Mouse (Mus musculus) intestine, postnatal 0 days (tissue): Measurements from ENCODE around the gene Krtap12-1. TPM values are rescaled to one million over a fixed set of nuclear protein-coding genes. Genes with fewer than 3 reads are reported as not detected.

Experiments
- ATAC-seq: fragments of 200-750 bp; cut with Nextera tagmentation; 2 replicates; pipeline ENCODE4 v1.8.0; 2017; ENCODE audit warnings: mild to moderate bottlenecking, moderate TSS enrichment, moderate library complexity
- H3K27ac ChIP-seq: fragments of 300-500 bp; sonication (generic); 2 replicates; pipeline ENCODE4 v1.5.1; 2014; ENCODE audit warnings: mild to moderate bottlenecking, low read depth, low read length, moderate library complexity
- H3K27me3 ChIP-seq: fragments of 300-500 bp; sonication (generic); replicated peaks from 2 replicates; pipeline ENCODE4 v1.6.1; 2014; ENCODE audit warnings: low read length, mixed read lengths; ENCODE audit not compliant: control insufficient read depth, insufficient read depth
- H3K36me3 ChIP-seq: fragments of 300-500 bp; sonication (generic); 2 replicates; pipeline ENCODE4 v1.6.1; 2014; ENCODE audit warnings: mild to moderate bottlenecking, moderate library complexity; ENCODE audit not compliant: control insufficient read depth, insufficient read depth
- H3K4me1 ChIP-seq: fragments of 300-500 bp; sonication (generic); replicated peaks from 2 replicates; pipeline ENCODE4 v1.6.1; 2014; ENCODE audit warnings: antibody characterized with exemption, low read length, mixed read lengths; ENCODE audit not compliant: control insufficient read depth, insufficient read depth
- H3K4me2 ChIP-seq: fragments of 300-500 bp; sonication (generic); replicated peaks from 2 replicates; pipeline ENCODE4 v1.6.1; 2014; ENCODE audit warnings: low read depth, mild to moderate bottlenecking, moderate library complexity
- H3K4me3 ChIP-seq: fragments of 300-500 bp; sonication (generic); 2 replicates; pipeline ENCODE4 v1.5.1; 2014; ENCODE audit warnings: low read depth, low read length
- H3K9ac ChIP-seq: fragments of 300-500 bp; sonication (generic); 2 replicates; pipeline ENCODE4 v1.6.1; 2014; ENCODE audit warnings: mild to moderate bottlenecking, low read depth, low read length
- H3K9me3 ChIP-seq: fragments of 300-500 bp; sonication (generic); 2 replicates; pipeline ENCODE4 v1.6.1; 2016; ENCODE audit warnings: mixed run types; ENCODE audit not compliant: control insufficient read depth
- CTCF ChIP-seq: sonication (generic); IDR thresholded peaks from 2 replicates; pipeline ENCODE4 v1.5.1; 2016; ENCODE audit warnings: low read depth, mild to moderate bottlenecking, control low read depth, antibody characterized with exemption, moderate library complexity
- WGBS: fragments of 180-500 bp; shearing (Covaris S2); extraction: QIAGEN DNeasy Blood & Tissue Kit; methylation state at CpG from one replicate; pipeline ENCODE4 v1.1.7; 2014; 5-methylcytosine and 5-hydroxymethylcytosine counted together
- polyA plus RNA-seq: library from polyadenylated mRNA; unstranded; fragments of >200 nt; fragmentation: Nextera tagmentation; extraction: Ambion mirVana; gene quantifications from 2 replicates; pipeline ENCODE4 v1.2.1, GENCODE M21; 2015

Gene Krtap12-1
- polyA plus RNA-seq, 1 experiment from 2014 or later = not detected

DNA sequence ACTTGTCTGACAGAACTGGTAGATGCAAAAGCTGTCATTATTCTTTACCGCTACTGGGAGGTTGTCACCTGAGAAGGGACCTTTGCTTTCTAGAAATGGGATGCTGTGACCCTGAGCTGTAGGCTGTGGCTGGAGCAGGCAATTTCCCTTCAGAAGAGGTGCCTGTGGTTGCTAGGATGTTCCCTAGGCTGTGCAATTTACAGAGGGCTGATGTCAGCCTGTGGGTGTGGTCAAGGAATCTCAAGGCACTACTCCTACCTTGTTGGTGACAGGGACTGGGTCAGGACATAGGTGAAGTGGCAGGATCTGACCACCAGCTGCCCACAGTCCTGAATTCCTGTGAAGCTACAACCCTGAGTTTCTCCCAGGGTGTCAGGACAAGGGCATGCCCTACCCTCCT is 49.3 kb downstream of the Krtap12-1 start:
- no peak for ATAC-seq
- Histone ChIP-seq H3K9me3 (no peaks in the 10 kb centered on the region), H3K27me3 (no peaks in the 10 kb centered on the region), H3K4me3 (no peak overlapping the region), H3K4me1 (no peaks in the 10 kb centered on the region), H3K27ac (no peak overlapping the region), H3K36me3 (no peaks in the 10 kb centered on the region), H3K9ac (no peak overlapping the region), H3K4me2 (no peak overlapping the region)
- no peak for TF ChIP-seq CTCF
- 82% methylated on average over 1 of the region's 1 CpGs for WGBS

Other genes starting within 250 kb of the Krtap12-1 start
- 37.9 and 38.2 TPM in 2 replicates for gene Fam207a, start 204.8 kb upstream of the Krtap12-1 start, polyA plus RNA-seq
- gene Itgb2, start 190.3 kb upstream of the Krtap12-1 start, polyA plus RNA-seq = 1.7 and 2.1 TPM in 2 replicates
- 200 and 201 TPM in 2 replicates for gene Pttg1ip, start 138.9 kb upstream of the Krtap12-1 start, polyA plus RNA-seq
- 256 and 269 TPM in 2 replicates for gene Sumo3, start 114.5 kb upstream of the Krtap12-1 start, polyA plus RNA-seq
- gene Gm49325, start 114.4 kb upstream of the Krtap12-1 start, polyA plus RNA-seq = 18.9 TPM in 2 replicates
- 36.4 and 37.8 TPM in 2 replicates for gene Ube2g2, start 98.3 kb upstream of the Krtap12-1 start, polyA plus RNA-seq
- 0.10 and 0.20 TPM in 2 replicates for gene Tspear, start 34.0 kb upstream of the Krtap12-1 start, polyA plus RNA-seq
- gene Gm19402, start 29.8 kb upstream of the Krtap12-1 start, polyA plus RNA-seq = not detected in 2 replicates
- gene Gm9508, start 23.4 kb upstream of the Krtap12-1 start, polyA plus RNA-seq = not detected in 2 replicates
- gene Gm10272, start 14.0 kb upstream of the Krtap12-1 start, polyA plus RNA-seq = not detected in 2 replicates
- gene Gm10024, start 9.1 kb upstream of the Krtap12-1 start, polyA plus RNA-seq = not detected in 2 replicates
- gene Gm10142, start 4.8 kb upstream of the Krtap12-1 start, polyA plus RNA-seq = not detected in 2 replicates
- gene Gm10100, start 5.9 kb downstream of the Krtap12-1 start, polyA plus RNA-seq = not detected in 2 replicates
- gene Gm18596, start 22.0 kb downstream of the Krtap12-1 start, polyA plus RNA-seq = not detected in 2 replicates
- not detected in 2 replicates for gene Gm9736, start 30.8 kb downstream of the Krtap12-1 start, polyA plus RNA-seq
- not detected in 2 replicates for gene Gm3233, start 39.1 kb downstream of the Krtap12-1 start, polyA plus RNA-seq
- gene Gm3238, start 50.7 kb downstream of the Krtap12-1 start, polyA plus RNA-seq = not detected in 2 replicates
- not detected in 2 replicates for gene Gm7138, start 56.3 kb downstream of the Krtap12-1 start, polyA plus RNA-seq
- gene Gm3250, start 61.9 kb downstream of the Krtap12-1 start, polyA plus RNA-seq = not detected in 2 replicates
- not detected in 2 replicates for gene Gm7137, start 67.6 kb downstream of the Krtap12-1 start, polyA plus RNA-seq
- gene Gm9639, start 74.5 kb downstream of the Krtap12-1 start, polyA plus RNA-seq = not detected in 2 replicates
- gene Gm19668, start 78.5 kb downstream of the Krtap12-1 start, polyA plus RNA-seq = not detected in 2 replicates
- gene Gm9507, start 91.2 kb downstream of the Krtap12-1 start, polyA plus RNA-seq = not detected in 2 replicates
- gene Gm2696, start 94.1 kb downstream of the Krtap12-1 start, polyA plus RNA-seq = not detected in 2 replicates
- not detected in 2 replicates for gene Krtap10-4, start 106.5 kb downstream of the Krtap12-1 start, polyA plus RNA-seq
- not detected in 2 replicates for gene Krtap10-10, start 115.3 kb downstream of the Krtap12-1 start, polyA plus RNA-seq
- gene Gm36176, start 126.2 kb downstream of the Krtap12-1 start, polyA plus RNA-seq = not detected in 2 replicates
- gene Gm10318, start 132.3 kb downstream of the Krtap12-1 start, polyA plus RNA-seq = not detected in 2 replicates
- not detected in 2 replicates for gene Gm3285, start 141.4 kb downstream of the Krtap12-1 start, polyA plus RNA-seq
- gene Lrrc3, start 181.9 kb downstream of the Krtap12-1 start, polyA plus RNA-seq = 2.1 TPM in 2 replicates
- 0.66 and 1.1 TPM in 2 replicates for gene Trpm2, start 250.0 kb downstream of the Krtap12-1 start, polyA plus RNA-seq